Mouse (Mus musculus) liver, embryonic 13.5 days (tissue): ENCODE results near the gene Ahcyl2. TPM values are rescaled to one million over a fixed set of nuclear protein-coding genes. Genes with fewer than 3 reads are reported as not detected.
"Not testable (repeated sequence)": the region's sequence is repeated elsewhere in the genome, so short reads cannot be mapped to it uniquely, and the experiment has no call there.

Experiments
- ATAC-seq: fragments of 200-750 bp; cut with Nextera tagmentation; 2 replicates; pipeline ENCODE4 v1.8.0; 2017; ENCODE audit warnings: low read depth, mild to moderate bottlenecking, moderate number of reproducible peaks, moderate library complexity
- DNase-seq: peaks from one replicate; pipeline ENCODE4 v3.0.0; 2022
- H3K27ac ChIP-seq: fragments of 300-500 bp; sonication (generic); 2 replicates; pipeline ENCODE4 v1.5.1; 2015; ENCODE audit warnings: moderate library complexity, mild to moderate bottlenecking, inconsistent platforms
- H3K27me3 ChIP-seq: fragments of 300-500 bp; sonication (generic); 2 replicates; pipeline ENCODE4 v1.6.1; 2015; ENCODE audit warnings: mild to moderate bottlenecking, inconsistent platforms
- H3K36me3 ChIP-seq: fragments of 300-500 bp; sonication (generic); 2 replicates; pipeline ENCODE4 v1.6.1; 2015; ENCODE audit warnings: mild to moderate bottlenecking, inconsistent platforms
- H3K4me1 ChIP-seq: fragments of 300-500 bp; sonication (generic); replicated peaks from 2 replicates; pipeline ENCODE4 v1.6.1; 2015; ENCODE audit warnings: inconsistent platforms
- H3K4me2 ChIP-seq: fragments of 300-500 bp; sonication (generic); 2 replicates; pipeline ENCODE4 v1.6.1; 2015; ENCODE audit warnings: inconsistent platforms, mild to moderate bottlenecking, moderate library complexity
- H3K4me3 ChIP-seq: fragments of 300-500 bp; sonication (generic); replicated peaks from 2 replicates; pipeline ENCODE4 v1.5.1; 2015; ENCODE audit warnings: mild to moderate bottlenecking, inconsistent platforms
- H3K9ac ChIP-seq: fragments of 300-500 bp; sonication (generic); 2 replicates; pipeline ENCODE4 v1.6.1; 2015; ENCODE audit warnings: mild to moderate bottlenecking, inconsistent platforms
- H3K9me3 ChIP-seq: fragments of 300-500 bp; sonication (generic); replicated peaks from 2 replicates; pipeline ENCODE4 v1.6.1; 2016; ENCODE audit warnings: inconsistent platforms
- WGBS: fragments of 180-500 bp; shearing (Covaris S2); methylation state at CpG from one replicate; pipeline ENCODE4 v1.1.7; 2015; ENCODE audit not compliant: insufficient replicate concordance; 5-methylcytosine and 5-hydroxymethylcytosine counted together
- polyA plus RNA-seq: library from polyadenylated mRNA; unstranded; fragments of >200 nt; fragmentation: Nextera tagmentation; extraction: Ambion mirVana; gene quantifications from 2 replicates; pipeline ENCODE4 v1.2.1, GENCODE M21; 2015

Gene Ahcyl2
- polyA plus RNA-seq, 1 experiment from 2014 or later = 4.1 TPM

DNA sequence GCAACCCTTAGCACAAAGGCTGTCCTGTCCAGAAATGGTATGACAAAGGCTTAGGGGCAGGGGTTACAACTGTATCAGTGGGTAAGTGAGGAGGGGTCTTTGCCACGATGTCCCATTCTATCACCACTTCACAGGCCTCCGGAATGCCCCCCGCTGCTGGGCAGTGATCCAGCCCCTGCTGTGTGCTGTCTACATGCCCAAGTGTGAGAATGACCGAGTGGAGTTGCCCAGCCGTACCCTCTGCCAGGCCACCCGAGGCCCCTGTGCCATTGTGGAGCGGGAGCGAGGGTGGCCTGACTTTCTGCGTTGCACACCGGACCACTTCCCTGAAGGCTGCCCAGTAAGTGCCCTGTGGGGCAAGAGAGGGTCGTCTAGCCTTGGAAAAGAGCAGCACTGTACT is 14.5 kb upstream of the Ahcyl2 start:
- no peak overlapping the region for H3K4me2 ChIP-seq
- H3K4me3 ChIP-seq = no peak overlapping the region
- H3K4me1 ChIP-seq = no peaks in the 10 kb centered on the region
- ATAC-seq = no peak
- no peak overlapping the region for H3K9ac ChIP-seq
- peaks cover 12% of the 10 kb centered on the region for H3K36me3 ChIP-seq
- H3K27ac ChIP-seq = no peak overlapping the region
- no peak for DNase-seq
- H3K27me3 ChIP-seq = no peaks in the 10 kb centered on the region
- WGBS = 87% methylated on average over 11 of the region's 11 CpGs
- H3K9me3 ChIP-seq = peaks cover 5% of the 10 kb centered on the region; the same call in 1 of the 2 replicates

DNA sequence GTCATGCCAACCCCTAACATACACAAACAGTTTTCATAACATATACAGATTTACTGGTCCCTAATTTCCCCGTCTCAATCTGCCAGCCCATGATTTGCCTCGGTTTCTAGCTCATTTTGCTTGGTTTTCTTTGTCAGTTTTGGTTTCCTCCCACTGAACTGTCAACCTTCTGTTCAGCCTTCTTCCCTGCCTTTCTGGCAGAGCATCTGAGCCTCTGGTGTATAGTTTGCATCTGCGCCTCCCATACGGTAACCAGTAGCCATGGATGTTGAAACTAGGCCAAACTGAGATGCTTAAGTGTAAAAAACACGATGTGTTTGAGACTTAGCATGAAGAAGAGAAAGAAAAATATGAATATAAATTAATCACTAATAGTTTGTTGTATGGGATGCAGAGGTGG is 11.8 kb upstream of the Ahcyl2 start:
- H3K9ac ChIP-seq = no peak overlapping the region
- H3K36me3 ChIP-seq = peaks cover 14% of the 10 kb centered on the region
- no peak for DNase-seq
- H3K27ac ChIP-seq = no peak overlapping the region
- no peak overlapping the region for H3K4me3 ChIP-seq
- no peak for ATAC-seq
- 75% methylated on average over 5 of the region's 5 CpGs for WGBS
- H3K4me1 ChIP-seq = no peaks in the 10 kb centered on the region
- no peak overlapping the region for H3K4me2 ChIP-seq
- H3K9me3 ChIP-seq = no peaks in the 10 kb centered on the region
- no peaks in the 10 kb centered on the region for H3K27me3 ChIP-seq

DNA sequence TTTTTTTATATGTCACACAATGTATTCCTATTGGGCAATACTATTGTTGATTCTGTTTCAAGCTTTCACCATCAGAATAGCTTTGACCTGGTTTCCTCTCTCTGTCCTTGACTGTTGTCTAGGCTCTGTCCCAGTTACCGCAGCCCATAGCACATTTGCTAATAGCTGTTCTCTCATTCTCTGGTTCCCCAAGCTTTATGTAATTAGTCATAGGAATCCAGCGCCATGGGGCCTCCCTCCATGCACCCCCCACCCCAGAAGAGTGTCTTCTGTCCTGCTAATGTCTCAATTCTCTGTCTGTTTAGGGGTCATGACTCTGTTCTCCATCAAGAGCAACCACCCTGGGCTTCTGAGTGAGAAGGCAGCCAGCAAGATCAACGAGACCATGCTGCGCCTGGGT is 11.3 kb upstream of the Ahcyl2 start:
- 74% methylated on average over 4 of the region's 4 CpGs for WGBS
- no peak for DNase-seq
- H3K4me3 ChIP-seq = no peak overlapping the region
- no peak for ATAC-seq
- no peak overlapping the region for H3K27ac ChIP-seq
- no peaks in the 10 kb centered on the region for H3K4me1 ChIP-seq
- no peaks in the 10 kb centered on the region for H3K27me3 ChIP-seq
- H3K36me3 ChIP-seq = peaks cover 14% of the 10 kb centered on the region
- H3K9me3 ChIP-seq = no peaks in the 10 kb centered on the region
- no peak overlapping the region for H3K4me2 ChIP-seq
- no peak overlapping the region for H3K9ac ChIP-seq

DNA sequence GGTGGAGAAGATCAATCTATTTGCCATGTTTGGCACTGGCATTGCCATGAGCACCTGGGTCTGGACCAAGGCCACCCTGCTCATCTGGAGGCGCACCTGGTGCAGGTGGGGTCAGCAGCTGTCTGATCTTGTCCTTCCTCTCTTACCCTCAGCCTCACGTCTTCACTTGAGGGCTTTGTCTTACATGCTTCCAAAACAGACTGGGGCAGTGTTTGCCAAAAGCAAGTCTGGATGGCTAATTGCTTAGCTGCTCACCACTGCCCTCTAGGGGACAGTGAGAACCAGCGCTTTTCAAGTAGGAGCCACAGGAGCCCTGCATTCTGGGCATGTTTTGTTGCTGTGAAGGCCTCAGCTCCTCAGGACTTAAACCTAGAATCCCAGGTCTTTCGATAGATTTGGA is 9.4 kb upstream of the Ahcyl2 start:
- DNase-seq (peak; percentile 51), ATAC-seq (no peak)
- peaks cover 14% of the 10 kb centered on the region for H3K36me3 ChIP-seq
- H3K4me1 ChIP-seq = no peaks in the 10 kb centered on the region
- no peak overlapping the region for H3K4me3 ChIP-seq
- no peak overlapping the region for H3K4me2 ChIP-seq
- no peaks in the 10 kb centered on the region for H3K27me3 ChIP-seq
- 32% methylated on average over 4 of the region's 4 CpGs for WGBS
- no peak overlapping the region for H3K27ac ChIP-seq
- no peaks in the 10 kb centered on the region for H3K9me3 ChIP-seq
- no peak overlapping the region for H3K9ac ChIP-seq

DNA sequence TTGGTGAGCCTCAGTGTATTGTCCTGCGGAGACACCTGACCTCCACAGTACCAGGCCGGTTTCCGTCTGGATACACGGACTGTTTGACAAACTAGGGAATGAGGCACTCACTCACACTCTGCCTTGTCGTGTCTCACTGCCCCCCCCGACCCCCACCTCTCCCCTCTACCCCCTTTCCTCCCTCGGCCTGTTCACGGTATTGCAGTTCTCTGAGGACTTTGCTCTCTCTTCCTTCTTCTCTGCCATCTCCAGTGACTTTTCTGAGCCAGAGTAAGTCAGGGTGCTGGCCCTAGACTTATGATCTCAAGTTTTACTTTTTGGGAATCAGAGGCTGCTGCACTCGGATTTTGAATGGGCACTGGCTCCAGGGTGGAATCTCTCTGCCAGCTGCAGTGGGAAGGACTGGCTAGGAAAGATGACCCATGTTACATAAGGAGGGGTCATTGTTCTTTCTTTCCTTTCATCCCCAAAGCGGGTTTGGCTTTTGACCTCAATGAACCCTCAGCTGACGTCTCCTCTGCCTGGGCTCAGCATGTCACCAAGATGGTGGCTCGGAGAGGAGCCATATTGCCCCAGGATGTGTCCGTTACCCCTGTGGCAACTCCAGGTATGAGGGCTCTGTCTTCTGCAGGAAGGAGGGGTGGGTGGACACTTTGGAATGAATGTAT is 8.7 kb upstream of the Ahcyl2 start:
- Histone ChIP-seq H3K27me3 (no peaks in the 10 kb centered on the region), H3K9ac (no peak overlapping the region), H3K36me3 (peaks cover 14% of the 10 kb centered on the region), H3K27ac (no peak overlapping the region), H3K9me3 (no peaks in the 10 kb centered on the region), H3K4me3 (no peak overlapping the region), H3K4me1 (no peaks in the 10 kb centered on the region), H3K4me2 (no peak overlapping the region)
- WGBS = 74% methylated on average over 13 of the region's 13 CpGs
- ATAC-seq (no peak), DNase-seq (no peak)

DNA sequence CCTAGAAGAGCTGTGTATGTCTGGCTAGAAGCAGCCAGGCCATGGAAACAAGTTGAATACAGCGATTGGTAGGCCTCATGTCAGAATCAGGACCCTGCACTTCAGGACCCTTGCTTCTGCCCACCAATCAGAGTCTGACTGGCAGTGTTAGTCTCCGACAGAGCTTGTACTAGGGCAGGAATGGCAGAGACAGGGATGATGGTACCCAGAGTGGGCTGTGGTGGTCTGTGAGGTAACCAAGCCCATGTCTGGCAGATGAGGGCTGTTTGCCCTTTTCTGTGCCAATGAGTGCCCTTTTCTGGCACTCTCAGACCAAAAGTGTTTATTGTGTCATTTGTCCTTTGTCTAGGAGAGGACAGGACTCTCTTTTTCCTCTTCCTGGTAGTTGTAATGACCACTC is 7.4 kb upstream of the Ahcyl2 start:
- WGBS = 76% methylated on average over 2 of the region's 2 CpGs
- DNase-seq, H3K9ac ChIP-seq, H3K4me2 ChIP-seq, H3K9me3 ChIP-seq, H3K27ac ChIP-seq, H3K36me3 ChIP-seq, H3K27me3 ChIP-seq, H3K4me1 ChIP-seq, H3K4me3 ChIP-seq, ATAC-seq: not testable (repeated sequence)

DNA sequence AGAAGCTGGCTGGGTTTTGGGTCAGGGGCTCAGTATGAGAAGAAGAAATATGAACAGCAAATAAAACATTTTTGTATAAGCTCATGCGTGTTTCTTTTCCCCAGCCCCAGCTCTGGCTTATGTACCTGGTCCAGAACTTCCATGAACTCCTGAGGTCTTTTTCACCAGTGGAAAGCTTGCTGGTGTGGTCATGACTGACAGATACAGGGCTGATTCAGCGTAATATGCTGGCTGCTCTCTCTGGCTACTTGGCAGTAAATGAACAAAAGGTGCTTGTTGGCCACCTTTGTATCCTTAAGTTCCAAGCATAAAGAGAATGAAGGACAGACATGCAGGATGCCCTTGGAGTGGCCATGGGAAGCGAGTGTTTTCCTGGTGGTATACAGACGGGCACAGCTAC is 6.5 kb upstream of the Ahcyl2 start:
- Histone ChIP-seq H3K4me3 (no peak overlapping the region), H3K4me1 (0 out of 2 replicates have a peak, but pooled peaks cover 4% of the 10 kb centered on the region), H3K27me3 (no peaks in the 10 kb centered on the region), H3K36me3 (peaks cover 8% of the 10 kb centered on the region; the same call in 1 of the 2 replicates), H3K9me3 (no peaks in the 10 kb centered on the region), H3K9ac (no peak overlapping the region), H3K27ac (no peak overlapping the region), H3K4me2 (no peak overlapping the region)
- WGBS = 72% methylated on average over 4 of the region's 4 CpGs
- no peak for DNase-seq
- no peak for ATAC-seq

DNA sequence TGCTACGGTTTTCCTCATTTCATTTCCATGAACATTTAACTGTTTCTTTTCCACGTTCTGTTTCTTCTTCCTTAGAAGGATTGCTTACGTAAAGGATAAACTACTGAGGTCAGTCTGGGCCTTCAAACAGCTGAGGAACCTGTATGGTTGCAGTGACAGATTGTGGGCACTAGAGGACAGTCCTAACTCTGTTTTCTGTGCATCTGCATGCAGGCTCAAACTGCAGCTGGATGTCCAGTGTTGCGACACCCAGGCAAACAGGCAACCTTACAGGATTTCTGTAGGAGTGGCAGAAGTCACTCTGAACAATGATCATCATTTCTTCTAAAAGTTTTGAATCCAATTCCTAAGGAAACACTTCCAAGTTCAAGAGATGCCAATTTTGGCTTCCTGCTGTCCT is 5.3 kb upstream of the Ahcyl2 start:
- Histone ChIP-seq H3K27me3 (no peaks in the 10 kb centered on the region), H3K4me1 (peaks cover 7% of the 10 kb centered on the region), H3K4me2 (no peak overlapping the region), H3K4me3 (no peak overlapping the region), H3K9me3 (no peaks in the 10 kb centered on the region), H3K36me3 (peaks cover 2% of the 10 kb centered on the region; the same call in 1 of the 2 replicates), H3K9ac (no peak overlapping the region), H3K27ac (no peak overlapping the region)
- WGBS = 50% methylated on average over 4 of the region's 4 CpGs
- ATAC-seq = peak; percentile 43; the same call in 1 of the 2 replicates
- peak; percentile 28 for DNase-seq

DNA sequence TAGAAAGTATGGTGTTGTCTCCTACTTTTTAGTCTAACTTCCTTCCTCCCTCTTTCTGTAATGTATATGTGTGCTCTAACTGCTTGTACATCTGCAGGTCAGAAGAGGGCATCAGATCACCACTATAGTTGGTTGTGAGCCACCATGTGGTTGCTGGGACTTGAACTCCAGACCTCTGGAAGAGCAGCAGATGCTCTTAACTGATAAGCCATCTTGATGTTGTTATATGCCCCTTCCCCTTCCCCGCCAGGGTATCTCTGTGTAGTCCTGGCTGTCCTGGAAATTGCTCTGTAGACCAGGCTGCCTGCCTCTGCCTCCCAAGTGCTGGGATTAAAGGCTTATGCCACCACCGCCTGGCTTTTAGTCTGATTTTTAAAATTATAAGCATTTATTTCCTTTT is 937 bp upstream of the Ahcyl2 start:
- Histone ChIP-seq H3K27ac (no peak overlapping the region), H3K36me3 (no peaks in the 10 kb centered on the region), H3K27me3 (no peaks in the 10 kb centered on the region), H3K4me3 (no peak overlapping the region), H3K9me3 (no peaks in the 10 kb centered on the region), H3K4me1 (peaks cover 29% of the 10 kb centered on the region), H3K9ac (no peak overlapping the region), H3K4me2 (no peak overlapping the region)
- no peak for ATAC-seq
- WGBS = 74% methylated on average over 2 of the region's 2 CpGs
- DNase-seq = no peak

DNA sequence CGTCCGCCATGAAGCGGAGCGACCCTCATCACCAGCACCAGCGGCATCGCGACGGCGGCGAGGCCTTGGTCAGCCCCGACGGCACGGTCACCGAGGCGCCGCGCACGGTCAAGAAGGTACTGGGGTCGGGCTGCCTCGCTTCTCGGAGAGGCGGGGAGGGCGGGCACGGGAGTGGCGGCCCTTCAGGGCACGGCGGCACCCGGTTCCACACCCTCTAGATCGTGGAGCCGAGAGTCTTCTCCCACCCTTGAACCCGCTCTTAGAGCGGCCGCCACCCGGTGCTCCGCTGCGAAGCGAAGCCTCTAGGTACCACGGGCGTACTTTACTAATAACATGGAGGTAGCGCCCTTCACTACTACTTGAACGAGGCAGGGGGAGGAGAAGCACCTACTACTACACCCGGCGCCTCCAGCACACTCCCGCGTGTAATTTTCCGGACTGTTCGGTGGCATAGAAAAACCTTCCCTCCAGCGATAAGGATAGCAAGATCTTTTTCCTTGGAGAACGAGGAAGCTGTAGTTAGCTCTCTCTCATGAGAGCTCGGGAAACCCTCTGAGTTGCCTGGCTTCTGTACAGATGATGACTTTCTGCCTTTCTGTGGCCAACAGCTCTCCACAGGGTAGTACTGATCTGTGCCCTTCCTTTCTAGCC is 1.1 kb downstream of the Ahcyl2 start:
- Histone ChIP-seq H3K4me1 (peaks cover 31% of the 10 kb centered on the region), H3K4me2 (peak overlapping the region; percentile 99), H3K4me3 (peak overlapping the region; percentile 89), H3K27me3 (no peaks in the 10 kb centered on the region), H3K36me3 (no peaks in the 10 kb centered on the region), H3K9ac (peak overlapping the region; percentile 89), H3K27ac (peak overlapping the region; percentile 82), H3K9me3 (no peaks in the 10 kb centered on the region)
- ATAC-seq = peak; percentile 64
- peak; percentile 40 for DNase-seq
- WGBS = under 1% methylated on average over 42 of the region's 50 CpGs

DNA sequence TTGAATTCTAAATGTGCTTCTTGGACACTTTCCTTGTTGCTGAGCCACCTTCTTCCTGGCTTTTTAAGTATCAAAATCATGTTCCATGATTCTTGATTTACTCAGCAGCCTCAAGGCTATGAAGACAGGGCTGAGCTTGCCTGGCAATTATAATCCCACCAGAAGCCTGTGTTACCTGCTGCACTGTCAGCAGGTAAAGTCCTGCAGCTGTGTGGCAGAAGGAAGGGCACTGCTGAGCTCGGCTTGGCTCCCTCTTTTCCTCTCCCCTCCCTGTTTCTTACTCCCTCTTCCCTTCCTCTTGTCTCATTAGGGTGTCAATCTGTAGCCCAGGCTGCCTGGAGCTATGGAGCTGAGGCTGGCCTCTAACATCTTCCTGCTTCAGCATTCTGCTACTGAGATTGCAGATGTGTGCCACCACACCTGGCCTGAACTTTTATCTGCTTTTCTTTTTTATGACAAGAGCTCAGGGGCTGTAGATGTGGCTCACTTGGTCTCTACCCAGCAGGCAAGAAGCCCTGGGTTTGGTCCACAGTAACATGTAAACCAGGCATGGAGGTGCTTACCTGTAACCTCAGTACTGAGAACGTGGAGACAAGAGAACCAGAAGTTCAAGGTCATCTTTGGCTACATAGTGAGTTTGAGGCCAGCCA is 3.0 kb downstream of the Ahcyl2 start:
- ATAC-seq (no peak), DNase-seq (no peak)
- Histone ChIP-seq H3K4me1 (peaks cover 35% of the 10 kb centered on the region), H3K9ac (0 out of 2 replicates have a peak overlapping the region, but pooled peaks have one; percentile 6), H3K4me2 (no peak overlapping the region), H3K9me3 (no peaks in the 10 kb centered on the region), H3K4me3 (no peak overlapping the region), H3K27me3 (no peaks in the 10 kb centered on the region), H3K27ac (no peak overlapping the region), H3K36me3 (no peaks in the 10 kb centered on the region)
- 63% methylated on average over 2 of the region's 2 CpGs for WGBS
